Mouse (Mus musculus): ENCODE measurements at regions not wholly inside any gene's neighbourhood (a gene's known extent, or its start where the extent isn't known, plus 50 kb on each side); places are given as distances from the start of the nearest gene placed in this dataset.
A peak's percentile ranks its signal among the peaks of the same experiment; 100 is the strongest.

DNA sequence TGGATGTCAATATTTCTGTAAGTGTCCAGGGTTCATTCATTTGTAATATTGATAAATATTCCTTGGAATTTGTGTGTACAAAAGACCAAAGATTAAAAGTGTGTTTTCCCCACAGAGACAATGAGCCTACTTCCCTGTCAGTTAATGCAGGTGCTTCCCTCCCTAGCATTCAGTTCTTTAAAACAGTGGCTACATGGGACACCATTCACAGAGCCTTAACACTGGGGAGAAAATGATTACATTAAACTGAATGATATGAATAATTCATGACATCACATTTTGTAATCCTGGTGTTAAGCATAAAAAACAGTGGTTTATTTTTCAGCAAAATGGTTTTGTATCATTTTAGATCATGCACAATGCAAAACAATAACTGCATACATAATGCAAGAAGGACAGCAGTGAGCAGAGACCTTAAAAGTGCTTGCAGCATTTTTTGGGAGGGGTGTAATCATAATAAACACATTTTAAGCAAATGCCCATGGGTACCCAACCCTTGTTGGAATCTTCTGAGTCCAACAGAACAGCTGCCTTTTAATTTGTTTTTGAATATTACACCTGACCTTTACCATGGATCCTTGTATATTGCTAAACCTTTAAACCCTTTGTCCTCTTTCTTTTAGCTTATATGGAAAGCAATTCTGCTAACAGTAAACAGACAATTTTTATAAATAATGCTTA, 917.1 kb upstream of the Gm5150 start:
- ATAC-seq = no peak
- H3K4me3 ChIP-seq (ENCODE audit: low read depth, low read length) = no peak overlapping the region
- H3K36me3 ChIP-seq (ENCODE audit: control insufficient read depth, insufficient read depth) = no peaks in the 10 kb centered on the region
- H3K27me3 ChIP-seq (replicated peaks; ENCODE audit: control insufficient read depth, insufficient read depth, low read length) = no peaks in the 10 kb centered on the region
- H3K4me1 ChIP-seq (replicated peaks; ENCODE audit: control insufficient read depth, insufficient read depth, low read length) = no peaks in the 10 kb centered on the region
- TF ChIP-seq CTCF (IDR thresholded peaks at IDR 0.05; ENCODE audit: low read depth) = no peak
- H3K9ac ChIP-seq (ENCODE audit: low read depth, low read length) = no peak overlapping the region
- no peak overlapping the region for H3K4me2 ChIP-seq (replicated peaks; ENCODE audit: low read depth)
- H3K27ac ChIP-seq (ENCODE audit: low read depth, low read length) = no peak overlapping the region
- H3K9me3 ChIP-seq (ENCODE audit: control insufficient read depth) = no peaks in the 10 kb centered on the region

DNA sequence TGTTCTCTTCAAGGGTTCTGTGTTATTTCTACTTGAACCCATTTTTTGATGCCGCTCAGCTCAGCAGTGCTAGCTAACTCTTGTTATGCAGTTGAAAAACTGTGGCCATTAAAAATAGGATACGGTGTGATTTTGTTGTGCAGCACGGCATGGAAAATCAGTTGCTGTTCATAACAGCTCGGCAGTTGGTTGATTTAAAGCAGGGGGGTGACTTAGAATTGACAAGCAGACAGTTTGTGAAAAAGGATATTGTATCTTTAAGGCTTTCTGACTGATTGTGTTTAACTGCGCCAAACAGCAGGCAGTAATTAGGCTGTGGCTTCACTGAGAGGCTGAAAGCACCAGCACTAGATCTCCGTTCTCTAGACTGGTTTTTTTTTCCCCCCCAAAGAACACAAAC, 915.1 kb upstream of the Gm5150 start:
- no peaks in the 10 kb centered on the region for H3K36me3 ChIP-seq (ENCODE audit: control insufficient read depth, insufficient read depth)
- no peak overlapping the region for H3K9ac ChIP-seq (ENCODE audit: low read depth, low read length)
- TF ChIP-seq CTCF (IDR thresholded peaks at IDR 0.05; ENCODE audit: low read depth) = no peak
- no peak for ATAC-seq
- no peak overlapping the region for H3K4me2 ChIP-seq (replicated peaks; ENCODE audit: low read depth)
- WGBS = 78% methylated on average over 6 of the region's 6 CpGs
- H3K27ac ChIP-seq (ENCODE audit: low read depth, low read length) = no peak overlapping the region
- no peaks in the 10 kb centered on the region for H3K4me1 ChIP-seq (replicated peaks; ENCODE audit: control insufficient read depth, insufficient read depth, low read length)
- no peak overlapping the region for H3K4me3 ChIP-seq (ENCODE audit: low read depth, low read length)
- H3K27me3 ChIP-seq (replicated peaks; ENCODE audit: control insufficient read depth, insufficient read depth, low read length) = no peaks in the 10 kb centered on the region
- H3K9me3 ChIP-seq (ENCODE audit: control insufficient read depth) = no peaks in the 10 kb centered on the region

DNA sequence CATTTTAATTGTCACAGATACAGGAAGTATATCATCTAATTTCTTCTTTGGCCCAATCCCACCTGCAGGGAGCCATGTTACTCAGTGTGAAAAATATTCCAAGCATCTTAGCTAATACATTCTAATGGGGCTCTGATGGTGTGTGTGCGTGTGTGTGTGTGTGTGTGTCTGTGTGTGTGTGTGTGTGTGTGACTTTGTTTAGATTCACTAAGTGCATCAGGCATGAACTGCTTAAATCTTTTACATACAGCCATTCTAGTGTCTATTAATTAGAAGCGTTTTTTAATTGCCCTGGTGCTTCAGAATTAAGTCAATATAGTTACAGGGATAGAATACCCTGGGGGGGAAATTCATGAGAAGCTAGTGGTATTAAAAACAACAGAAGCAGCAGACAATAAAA, 912.1 kb upstream of the Gm5150 start:
- Histone ChIP-seq H3K27ac (ENCODE audit: low read depth, low read length) (no peak overlapping the region), H3K4me1 (replicated peaks; ENCODE audit: control insufficient read depth, insufficient read depth, low read length) (no peaks in the 10 kb centered on the region), H3K4me2 (replicated peaks; ENCODE audit: low read depth) (no peak overlapping the region), H3K9me3 (ENCODE audit: control insufficient read depth) (no peaks in the 10 kb centered on the region), H3K27me3 (replicated peaks; ENCODE audit: control insufficient read depth, insufficient read depth, low read length) (no peaks in the 10 kb centered on the region), H3K4me3 (ENCODE audit: low read depth, low read length) (no peak overlapping the region), H3K9ac (ENCODE audit: low read depth, low read length) (no peak overlapping the region), H3K36me3 (ENCODE audit: control insufficient read depth, insufficient read depth) (no peaks in the 10 kb centered on the region)
- no peak for TF ChIP-seq CTCF (IDR thresholded peaks at IDR 0.05; ENCODE audit: low read depth)
- WGBS = 86% methylated on average over 2 of the region's 2 CpGs
- no peak for ATAC-seq

DNA sequence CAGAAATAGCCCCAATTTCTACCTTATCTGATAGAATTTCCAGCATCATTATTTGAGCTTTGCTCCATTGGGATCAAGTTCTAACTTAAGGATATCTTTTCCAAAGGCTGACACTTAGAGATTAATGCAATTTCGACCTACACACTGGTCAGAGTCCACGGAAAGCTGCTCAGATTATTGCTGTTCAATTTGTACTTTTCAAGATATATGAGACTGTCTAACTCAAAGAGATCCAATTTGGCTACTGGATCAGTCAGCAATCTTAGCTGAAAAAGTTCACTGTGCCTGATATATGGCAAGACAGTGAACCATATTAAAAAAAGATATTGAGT, 909.8 kb upstream of the Gm5150 start:
- 22% methylated on average over 2 of the region's 2 CpGs for WGBS
- no peaks in the 10 kb centered on the region for H3K9me3 ChIP-seq (ENCODE audit: control insufficient read depth)
- H3K36me3 ChIP-seq (ENCODE audit: control insufficient read depth, insufficient read depth) = no peaks in the 10 kb centered on the region
- no peak overlapping the region for H3K4me3 ChIP-seq (ENCODE audit: low read depth, low read length)
- H3K4me1 ChIP-seq (replicated peaks; ENCODE audit: control insufficient read depth, insufficient read depth, low read length) = no peaks in the 10 kb centered on the region
- no peak overlapping the region for H3K27ac ChIP-seq (ENCODE audit: low read depth, low read length)
- H3K9ac ChIP-seq (ENCODE audit: low read depth, low read length) = no peak overlapping the region
- ATAC-seq = peak; percentile 54; the same call in 1 of the 2 replicates
- TF ChIP-seq CTCF (IDR thresholded peaks at IDR 0.05; ENCODE audit: low read depth) = no peak
- no peaks in the 10 kb centered on the region for H3K27me3 ChIP-seq (replicated peaks; ENCODE audit: control insufficient read depth, insufficient read depth, low read length)
- H3K4me2 ChIP-seq (replicated peaks; ENCODE audit: low read depth) = no peak overlapping the region

DNA sequence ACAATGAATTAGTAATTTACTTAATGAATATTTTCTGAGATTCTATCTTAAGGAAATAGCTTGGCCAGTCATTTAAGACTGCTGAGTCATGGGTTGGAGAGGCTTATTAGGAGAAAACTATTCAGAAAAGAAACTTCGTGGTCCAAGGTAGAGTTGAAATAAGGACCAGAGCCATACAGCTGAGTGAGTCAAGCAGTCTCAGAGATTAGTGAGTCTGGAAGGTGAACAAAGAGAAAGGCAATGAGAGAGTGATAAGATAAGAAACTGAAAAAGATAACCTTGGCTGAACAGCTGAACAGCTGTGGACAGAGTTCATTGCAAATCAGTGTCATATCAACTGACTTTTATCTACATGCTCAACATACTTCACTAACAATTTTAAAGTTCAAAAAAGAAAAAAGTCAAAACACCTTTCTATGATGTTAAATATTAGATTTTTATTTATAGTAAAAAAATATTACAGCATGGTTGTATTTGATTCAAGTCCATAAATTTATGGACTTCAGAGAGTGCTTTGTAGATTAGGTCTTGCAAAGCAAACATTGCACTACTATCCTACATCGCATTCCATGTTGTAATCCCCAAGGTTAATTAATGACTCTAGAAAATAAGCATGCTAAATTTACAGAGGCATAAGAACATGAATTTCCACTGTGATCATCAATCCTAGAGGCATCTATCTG, 909.3 kb upstream of the Gm5150 start:
- 45% methylated on average over 2 of the region's 2 CpGs for WGBS

DNA sequence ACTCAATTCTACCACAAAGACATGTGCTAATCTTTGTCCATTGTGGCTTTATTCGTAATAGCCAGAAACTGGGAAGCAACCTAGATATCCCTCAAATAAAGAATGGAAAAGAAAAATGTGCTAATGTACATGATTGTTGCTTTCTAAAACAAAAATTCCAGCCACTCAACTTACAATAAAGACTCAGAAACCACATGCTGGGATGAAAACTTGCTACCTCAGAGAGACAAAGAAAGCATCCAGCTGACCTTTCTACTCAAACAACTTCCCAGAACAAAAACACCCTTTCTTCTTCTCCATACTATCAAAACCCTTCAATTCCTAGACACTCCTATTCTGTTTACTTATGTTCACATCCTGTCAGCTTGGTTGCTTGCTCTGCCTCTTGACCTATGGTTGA, 881.9 kb upstream of the Gm5150 start:
- no peak for ATAC-seq
- Histone ChIP-seq H3K27ac (ENCODE audit: low read depth, low read length) (no peak overlapping the region), H3K9me3 (ENCODE audit: control insufficient read depth) (no peaks in the 10 kb centered on the region), H3K4me1 (replicated peaks; ENCODE audit: control insufficient read depth, insufficient read depth, low read length) (no peaks in the 10 kb centered on the region), H3K27me3 (replicated peaks; ENCODE audit: control insufficient read depth, insufficient read depth, low read length) (no peaks in the 10 kb centered on the region), H3K36me3 (ENCODE audit: control insufficient read depth, insufficient read depth) (no peaks in the 10 kb centered on the region), H3K9ac (ENCODE audit: low read depth, low read length) (no peak overlapping the region), H3K4me3 (ENCODE audit: low read depth, low read length) (no peak overlapping the region), H3K4me2 (replicated peaks; ENCODE audit: low read depth) (no peak overlapping the region)
- TF ChIP-seq CTCF (IDR thresholded peaks at IDR 0.05; ENCODE audit: low read depth) = no peak
- 89% methylated on average over 1 of the region's 1 CpGs for WGBS

More for the DNA sequence above, 909.3 kb upstream of the Gm5150 start:
- no peak overlapping the region for H3K9ac ChIP-seq (ENCODE audit: low read depth, low read length)
- no peaks in the 10 kb centered on the region for H3K9me3 ChIP-seq (ENCODE audit: control insufficient read depth)
- TF ChIP-seq CTCF (IDR thresholded peaks at IDR 0.05; ENCODE audit: low read depth) = no peak
- H3K36me3 ChIP-seq (ENCODE audit: control insufficient read depth, insufficient read depth) = no peaks in the 10 kb centered on the region
- no peaks in the 10 kb centered on the region for H3K27me3 ChIP-seq (replicated peaks; ENCODE audit: control insufficient read depth, insufficient read depth, low read length)
- no peaks in the 10 kb centered on the region for H3K4me1 ChIP-seq (replicated peaks; ENCODE audit: control insufficient read depth, insufficient read depth, low read length)
- no peak overlapping the region for H3K27ac ChIP-seq (ENCODE audit: low read depth, low read length)
- H3K4me3 ChIP-seq (ENCODE audit: low read depth, low read length) = no peak overlapping the region
- no peak overlapping the region for H3K4me2 ChIP-seq (replicated peaks; ENCODE audit: low read depth)
- peak; percentile 88 for ATAC-seq

Data from intestine, postnatal 0 days (tissue).